Mouse (Mus musculus): ENCODE measurements around the gene Elp6. TPM values are rescaled to one million over a fixed set of nuclear protein-coding genes. Genes with fewer than 3 reads are reported as not detected.

The Elp6 gene
- polyA plus RNA-seq, 1 experiment from 2014 or later: 6.3 TPM

DNA sequence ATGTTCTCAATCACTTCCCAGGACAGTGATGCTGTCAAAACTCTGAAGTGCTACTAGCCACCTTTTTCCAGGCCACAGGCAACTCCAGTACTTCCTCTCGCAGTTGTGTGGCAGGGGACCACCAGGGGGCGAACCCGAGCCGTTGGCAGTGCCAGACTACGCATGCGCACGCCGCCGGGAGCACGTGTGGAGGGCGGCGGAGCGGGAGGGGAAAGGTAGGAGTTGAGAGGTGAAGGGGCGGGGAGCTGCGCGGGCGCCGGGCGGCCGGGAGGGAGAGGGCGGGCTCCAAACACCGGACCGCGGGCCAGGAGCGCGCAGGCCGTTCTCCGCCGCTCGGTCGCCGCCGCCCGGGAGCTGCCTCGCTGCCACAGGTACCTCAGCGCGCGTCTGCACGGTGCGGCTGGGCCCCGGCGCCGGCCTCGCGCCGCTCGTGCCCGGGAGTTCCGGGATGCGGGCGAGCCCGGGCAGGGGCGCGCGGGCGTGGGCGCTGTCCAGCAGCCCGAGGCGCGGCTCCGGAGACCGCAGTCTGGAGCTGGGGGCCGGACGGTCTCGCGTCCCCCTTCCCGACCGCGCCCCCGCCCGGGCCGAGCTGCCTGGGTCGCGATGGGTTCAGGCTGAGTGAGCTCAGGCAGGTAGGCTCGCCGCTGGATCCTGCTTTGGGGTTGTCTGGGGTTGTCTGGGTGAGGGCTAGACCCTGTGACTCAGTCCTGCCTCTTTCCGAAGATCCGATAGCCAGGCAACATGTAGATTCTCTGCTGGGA is 28.3 kb downstream of the Elp6 start, which contains the start of gene Scap:
Gene Scap (plus strand): TSS at position 154 of the 761 bp plus-strand sequence.
- peak; percentile 99 for TF ChIP-seq CTCF (IDR thresholded peaks at IDR 0.05; ENCODE audit: low read depth)
- Histone ChIP-seq H3K27ac (ENCODE audit: low read depth, low read length) (no peak within 1 kb of the TSS; the same call in 1 of the 2 replicates), H3K9ac (ENCODE audit: low read depth, low read length) (peak within 1 kb of the TSS; percentile 64), H3K9me3 (ENCODE audit: control insufficient read depth) (no peaks in the 10 kb centered on the region), H3K27me3 (replicated peaks; ENCODE audit: control insufficient read depth, insufficient read depth, low read length) (no peaks in the 10 kb centered on the region), H3K4me3 (ENCODE audit: low read depth, low read length) (peak within 1 kb of the TSS; percentile 79), H3K36me3 (ENCODE audit: control insufficient read depth, insufficient read depth) (no peaks in the 10 kb centered on the region), H3K4me1 (replicated peaks; ENCODE audit: control insufficient read depth, insufficient read depth, low read length) (no peaks in the 10 kb centered on the region), H3K4me2 (replicated peaks; ENCODE audit: low read depth) (peak within 1 kb of the TSS; percentile 75)
- WGBS: under 1% methylated on average over 67 of the region's 78 CpGs
- peak; percentile 91 for ATAC-seq

DNA sequence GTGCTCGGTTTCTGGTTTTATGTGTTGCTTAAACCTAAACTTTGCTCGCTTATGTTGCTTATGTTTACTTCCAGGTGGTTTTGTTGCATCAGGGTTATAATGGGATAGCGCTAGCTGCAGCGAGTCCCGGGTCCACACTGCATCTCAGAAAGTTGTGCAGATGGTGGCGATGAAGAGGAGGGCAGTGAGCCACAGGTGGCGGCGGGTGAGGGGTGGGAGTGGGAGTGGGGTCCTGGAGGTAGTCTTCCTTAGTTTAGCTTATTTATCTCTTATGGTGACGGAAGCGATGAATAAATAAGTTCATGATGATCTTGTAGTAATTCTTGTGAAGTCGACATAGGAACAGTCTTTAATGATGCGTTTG is 28.9 kb downstream of the Elp6 start:
- no peak overlapping the region; the same call in 1 of the 2 replicates for H3K27ac ChIP-seq (ENCODE audit: low read depth, low read length)
- H3K4me2 ChIP-seq (replicated peaks; ENCODE audit: low read depth): peak overlapping the region; percentile 75
- no peak for TF ChIP-seq CTCF (IDR thresholded peaks at IDR 0.05; ENCODE audit: low read depth)
- no peaks in the 10 kb centered on the region for H3K27me3 ChIP-seq (replicated peaks; ENCODE audit: control insufficient read depth, insufficient read depth, low read length)
- 9% methylated on average over 12 of the region's 12 CpGs for WGBS
- no peaks in the 10 kb centered on the region for H3K9me3 ChIP-seq (ENCODE audit: control insufficient read depth)
- H3K4me3 ChIP-seq (ENCODE audit: low read depth, low read length): peak overlapping the region; percentile 79
- H3K9ac ChIP-seq (ENCODE audit: low read depth, low read length): peak overlapping the region; percentile 64
- H3K36me3 ChIP-seq (ENCODE audit: control insufficient read depth, insufficient read depth): no peaks in the 10 kb centered on the region
- ATAC-seq: peak; percentile 11; the same call in 1 of the 2 replicates
- no peaks in the 10 kb centered on the region for H3K4me1 ChIP-seq (replicated peaks; ENCODE audit: control insufficient read depth, insufficient read depth, low read length)

DNA sequence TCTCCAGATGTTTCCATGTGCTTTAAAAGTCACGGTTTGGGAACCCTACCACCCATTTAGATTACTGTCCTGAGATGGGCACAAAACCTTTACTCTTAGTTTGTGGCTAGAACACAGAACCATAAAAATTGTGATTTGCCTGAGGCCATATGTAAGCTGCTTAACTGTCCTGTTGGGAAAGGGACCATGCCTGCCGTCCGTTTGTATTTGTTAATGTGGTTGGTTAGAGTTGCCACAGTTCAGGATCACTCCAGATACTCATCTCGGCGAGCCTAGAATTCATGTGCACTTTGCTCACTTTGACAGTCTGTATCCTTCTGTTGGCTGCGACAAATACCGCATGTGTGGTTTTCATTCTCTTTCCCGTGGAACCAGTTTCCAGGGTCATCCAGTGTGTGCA is 29.9 kb downstream of the Elp6 start:
- H3K9ac ChIP-seq (ENCODE audit: low read depth, low read length): no peak overlapping the region
- H3K27me3 ChIP-seq (replicated peaks; ENCODE audit: control insufficient read depth, insufficient read depth, low read length): no peaks in the 10 kb centered on the region
- no peak overlapping the region for H3K4me2 ChIP-seq (replicated peaks; ENCODE audit: low read depth)
- TF ChIP-seq CTCF (IDR thresholded peaks at IDR 0.05; ENCODE audit: low read depth): no peak
- no peak overlapping the region for H3K27ac ChIP-seq (ENCODE audit: low read depth, low read length)
- WGBS: 48% methylated on average over 8 of the region's 8 CpGs
- H3K9me3 ChIP-seq (ENCODE audit: control insufficient read depth): no peaks in the 10 kb centered on the region
- H3K4me1 ChIP-seq (replicated peaks; ENCODE audit: control insufficient read depth, insufficient read depth, low read length): no peaks in the 10 kb centered on the region
- H3K4me3 ChIP-seq (ENCODE audit: low read depth, low read length): no peak overlapping the region
- no peak for ATAC-seq
- no peaks in the 10 kb centered on the region for H3K36me3 ChIP-seq (ENCODE audit: control insufficient read depth, insufficient read depth)

DNA sequence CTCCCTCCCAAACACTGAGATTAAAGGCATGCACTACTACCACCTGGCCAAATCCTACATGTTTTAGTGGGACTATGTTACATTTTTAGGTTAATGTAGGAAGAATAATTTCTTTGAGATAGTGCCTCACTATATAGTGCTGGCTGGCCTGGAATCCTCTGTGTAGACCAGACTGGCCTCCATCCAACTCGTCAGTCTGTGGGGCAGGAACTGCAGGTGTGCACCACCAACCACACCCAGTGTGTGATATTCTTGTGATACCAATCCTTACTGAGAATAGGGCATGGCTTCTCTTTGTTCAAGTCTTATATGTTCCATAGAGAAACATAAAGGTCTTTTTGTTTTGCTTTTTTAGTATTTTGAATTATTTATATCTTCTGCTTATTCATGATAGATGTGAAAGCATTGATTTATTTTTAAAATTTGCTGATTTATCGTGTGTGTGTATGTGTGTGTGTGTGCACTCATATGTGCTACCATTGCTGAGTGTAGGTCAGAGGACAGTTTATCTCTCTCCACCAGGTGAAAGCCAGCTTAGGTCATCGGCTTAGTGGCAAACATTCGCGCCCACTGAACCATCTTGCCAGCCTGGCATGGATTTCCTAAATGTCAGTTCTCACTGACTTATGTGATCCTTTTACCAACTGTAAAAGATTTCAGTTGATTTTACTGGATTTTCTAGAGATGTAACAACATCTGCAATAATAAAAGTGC is 35.2 kb downstream of the Elp6 start:
- H3K9me3 ChIP-seq (ENCODE audit: control insufficient read depth): no peaks in the 10 kb centered on the region
- no peak overlapping the region for H3K4me3 ChIP-seq (ENCODE audit: low read depth, low read length)
- no peak overlapping the region for H3K9ac ChIP-seq (ENCODE audit: low read depth, low read length)
- no peak for TF ChIP-seq CTCF (IDR thresholded peaks at IDR 0.05; ENCODE audit: low read depth)
- H3K4me2 ChIP-seq (replicated peaks; ENCODE audit: low read depth): no peak overlapping the region
- no peak for ATAC-seq
- WGBS: 73% methylated on average over 5 of the region's 5 CpGs
- no peaks in the 10 kb centered on the region for H3K36me3 ChIP-seq (ENCODE audit: control insufficient read depth, insufficient read depth)
- no peak overlapping the region for H3K27ac ChIP-seq (ENCODE audit: low read depth, low read length)
- no peaks in the 10 kb centered on the region for H3K27me3 ChIP-seq (replicated peaks; ENCODE audit: control insufficient read depth, insufficient read depth, low read length)
- H3K4me1 ChIP-seq (replicated peaks; ENCODE audit: control insufficient read depth, insufficient read depth, low read length): 0 out of 2 replicates have a peak, but pooled peaks cover 2% of the 10 kb centered on the region

DNA sequence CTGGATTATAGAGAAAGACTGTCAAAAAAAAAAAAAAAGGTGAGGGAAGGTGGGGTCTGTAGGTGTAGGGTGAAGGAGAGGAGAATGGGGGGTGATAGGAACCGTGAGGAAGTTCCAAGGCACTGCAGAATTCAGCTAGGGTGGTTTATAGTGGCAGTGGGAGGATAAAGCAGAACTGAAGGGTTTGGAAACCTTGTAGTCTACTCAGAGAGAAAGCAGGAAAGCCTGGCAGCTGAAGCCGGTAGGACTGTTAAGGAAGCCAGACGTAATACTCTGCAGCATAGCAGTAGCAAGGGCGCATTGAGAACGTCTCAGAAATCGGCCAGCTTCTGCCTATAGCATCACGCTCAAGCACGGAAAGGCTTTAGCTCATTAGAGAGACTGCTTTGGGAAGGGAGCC is 37.0 kb downstream of the Elp6 start:
- no peak overlapping the region for H3K27ac ChIP-seq (ENCODE audit: low read depth, low read length)
- H3K4me1 ChIP-seq (replicated peaks; ENCODE audit: control insufficient read depth, insufficient read depth, low read length): 0 out of 2 replicates have a peak, but pooled peaks cover 2% of the 10 kb centered on the region
- WGBS: 81% methylated on average over 8 of the region's 8 CpGs
- ATAC-seq: no peak
- H3K9me3 ChIP-seq (ENCODE audit: control insufficient read depth): no peaks in the 10 kb centered on the region
- H3K4me2 ChIP-seq (replicated peaks; ENCODE audit: low read depth): no peak overlapping the region
- no peaks in the 10 kb centered on the region for H3K27me3 ChIP-seq (replicated peaks; ENCODE audit: control insufficient read depth, insufficient read depth, low read length)
- no peak overlapping the region for H3K4me3 ChIP-seq (ENCODE audit: low read depth, low read length)
- no peaks in the 10 kb centered on the region for H3K36me3 ChIP-seq (ENCODE audit: control insufficient read depth, insufficient read depth)
- TF ChIP-seq CTCF (IDR thresholded peaks at IDR 0.05; ENCODE audit: low read depth): no peak
- H3K9ac ChIP-seq (ENCODE audit: low read depth, low read length): no peak overlapping the region

DNA sequence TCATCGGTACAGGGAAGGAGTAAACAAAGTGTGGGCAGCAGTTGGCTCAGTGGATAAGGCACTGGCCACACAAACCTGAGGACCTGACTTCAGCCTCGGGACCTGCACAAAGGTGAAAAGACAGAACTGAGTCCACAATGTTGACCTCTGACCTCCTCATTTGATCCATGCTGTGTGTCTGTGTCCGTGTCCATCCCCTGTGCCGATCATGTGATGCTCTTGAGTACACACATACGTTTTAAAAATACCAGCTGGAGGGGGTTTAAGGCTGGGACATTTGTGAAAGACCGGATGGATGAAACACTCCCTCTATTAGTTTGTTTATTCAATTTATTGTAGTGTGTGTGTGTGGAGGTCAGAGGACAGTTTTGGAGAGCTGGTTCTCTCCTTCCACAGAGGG is 38.8 kb downstream of the Elp6 start:
- no peak for TF ChIP-seq CTCF (IDR thresholded peaks at IDR 0.05; ENCODE audit: low read depth)
- WGBS: 16% methylated on average over 6 of the region's 6 CpGs
- no peak for ATAC-seq

More for the DNA sequence above, 38.8 kb downstream of the Elp6 start:
- Histone ChIP-seq H3K9me3 (ENCODE audit: control insufficient read depth) (no peaks in the 10 kb centered on the region), H3K36me3 (ENCODE audit: control insufficient read depth, insufficient read depth) (no peaks in the 10 kb centered on the region), H3K4me1 (replicated peaks; ENCODE audit: control insufficient read depth, insufficient read depth, low read length) (0 out of 2 replicates have a peak, but pooled peaks cover 2% of the 10 kb centered on the region), H3K27me3 (replicated peaks; ENCODE audit: control insufficient read depth, insufficient read depth, low read length) (no peaks in the 10 kb centered on the region), H3K4me2 (replicated peaks; ENCODE audit: low read depth) (no peak overlapping the region), H3K9ac (ENCODE audit: low read depth, low read length) (no peak overlapping the region), H3K27ac (ENCODE audit: low read depth, low read length) (no peak overlapping the region), H3K4me3 (ENCODE audit: low read depth, low read length) (no peak overlapping the region)
